Mouse (Mus musculus) thymus, postnatal 10 days (tissue): ENCODE data around the gene Hps1.
"Not testable (repeated sequence)": the region's sequence is repeated elsewhere in the genome, so short reads cannot be mapped to it uniquely, and the experiment has no call there.

Experiments
- DNase-seq, 2 experiments: peaks; one replicate each; pipeline ENCODE4 v3.0.0; 2021; ENCODE audit warnings: low spot score in 2 of 2

Gene Hps1

GRCm38 (mm10) chr19:42779531-42780155 lies at the start of gene Hps1:
Gene Hps1, minus strand, starts transcription at chr19:42779978.
- peak; percentile 82 to 88 for DNase-seq

- DNase-seq = no peak
Measured at GRCm38 (mm10) chr19:42829196-42829595, 49.4 kb upstream of the Hps1 start.

- DNase-seq = no peak
Measured at GRCm38 (mm10) chr19:42827843-42828242, 48.1 kb upstream of the Hps1 start.

- DNase-seq = no peak
Measured at GRCm38 (mm10) chr19:42820109-42820508, 40.3 kb upstream of the Hps1 start.

- DNase-seq = no peak
Measured at GRCm38 (mm10) chr19:42817761-42818160, 38.0 kb upstream of the Hps1 start.

- DNase-seq = no peak
Measured at GRCm38 (mm10) chr19:42816261-42816660, 36.5 kb upstream of the Hps1 start.

- no peak for DNase-seq
Measured at GRCm38 (mm10) chr19:42810140-42810539, 30.4 kb upstream of the Hps1 start.

GRCm38 (mm10) chr19:42809491-42809890 lies 29.7 kb upstream of the Hps1 start:
- DNase-seq = no peak

- no peak for DNase-seq
Measured at GRCm38 (mm10) chr19:42797866-42798265, 18.1 kb upstream of the Hps1 start.

GRCm38 (mm10) chr19:42795801-42796200 lies 16.0 kb upstream of the Hps1 start:
- DNase-seq = no peak

GRCm38 (mm10) chr19:42794914-42795613 lies 15.3 kb upstream of the Hps1 start:
- peak; percentile 58 to 88 for DNase-seq

GRCm38 (mm10) chr19:42788311-42788710 lies 8.5 kb upstream of the Hps1 start:
- no peak for DNase-seq

- DNase-seq = no peak
Measured at GRCm38 (mm10) chr19:42785562-42786220, 5.9 kb upstream of the Hps1 start.

GRCm38 (mm10) chr19:42785129-42785528 lies 5.4 kb upstream of the Hps1 start:
- peak in 1 of 2 experiments; percentile 26 for DNase-seq

- not testable (repeated sequence) for DNase-seq
Measured at GRCm38 (mm10) chr19:42780156-42780538, 369 bp upstream of the Hps1 start.

GRCm38 (mm10) chr19:42777801-42778200 lies 2.0 kb downstream of the Hps1 start:
- DNase-seq = peak; percentile 37 to 65

GRCm38 (mm10) chr19:42776813-42777212 lies 3.0 kb downstream of the Hps1 start:
- peak in 1 of 2 experiments; percentile 26 for DNase-seq

GRCm38 (mm10) chr19:42770141-42770872 lies 9.5 kb downstream of the Hps1 start:
- no peak for DNase-seq

- no peak for DNase-seq
Measured at GRCm38 (mm10) chr19:42769648-42770047, 10.1 kb downstream of the Hps1 start.

- no peak for DNase-seq
Measured at GRCm38 (mm10) chr19:42767361-42767760, 12.4 kb downstream of the Hps1 start.

GRCm38 (mm10) chr19:42764398-42764797 lies 15.4 kb downstream of the Hps1 start:
- DNase-seq = no peak

GRCm38 (mm10) chr19:42756671-42757070 lies 23.1 kb downstream of the Hps1 start:
- DNase-seq = no peak
